Mouse (Mus musculus): Measurements from ENCODE around the gene Vamp2. TPM values are rescaled to one million over a fixed set of nuclear protein-coding genes. Genes with fewer than 3 reads are reported as not detected.

The Vamp2 gene
- total and polyA plus RNA-seq, 3 experiments, result 104 to 425 (median 130) TPM

DNA sequence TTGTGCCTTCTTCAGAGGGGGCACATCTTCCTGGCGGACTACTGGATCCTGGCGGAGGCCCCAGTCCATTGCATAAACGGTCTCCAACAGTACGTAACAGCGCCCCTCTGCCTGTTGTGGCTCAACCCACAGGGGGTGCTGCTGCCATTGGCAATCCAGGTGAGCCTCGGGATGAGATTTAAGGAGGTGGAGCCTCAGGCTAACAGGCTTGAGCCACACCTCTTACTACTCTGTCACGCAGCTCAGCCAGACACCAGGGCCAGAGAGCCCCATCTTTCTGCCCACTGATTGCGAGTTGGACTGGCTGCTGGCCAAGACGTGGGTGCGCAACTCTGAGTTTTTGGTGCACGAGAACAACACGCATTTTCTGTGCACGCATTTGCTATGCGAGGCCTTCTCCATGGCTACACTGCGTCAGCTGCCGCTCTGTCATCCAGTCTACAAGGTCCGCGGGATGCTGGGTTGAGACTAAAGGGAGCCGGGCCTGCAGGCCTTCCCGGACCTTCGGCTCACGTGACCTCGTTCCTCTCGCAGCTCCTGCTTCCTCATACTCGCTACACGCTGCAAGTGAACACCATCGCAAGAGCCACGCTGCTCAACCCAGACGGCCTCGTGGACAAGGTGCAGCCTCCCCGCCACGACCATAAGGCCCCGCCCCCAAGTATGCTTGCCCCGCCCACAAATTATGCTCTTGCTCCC is 45.8 kb downstream of the Vamp2 start:
- peak; percentile 83 for DNase-seq

DNA sequence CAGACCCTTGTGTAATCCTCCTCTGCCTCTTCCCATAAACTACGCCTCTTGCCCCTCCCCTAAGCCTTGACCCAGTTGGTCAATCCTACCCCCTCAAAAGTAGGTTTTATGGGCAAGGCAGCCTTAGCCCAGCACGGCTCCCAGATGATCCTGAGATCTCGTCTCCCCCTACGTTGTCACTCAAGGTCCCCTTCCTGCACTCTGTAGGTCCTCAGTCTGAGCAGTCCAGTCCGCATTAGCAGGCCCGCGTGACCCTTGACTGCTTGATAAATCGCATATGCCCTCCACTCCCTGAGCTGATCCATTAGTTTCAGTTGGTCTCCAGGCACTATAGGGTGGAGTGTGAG is 46.3 kb downstream of the Vamp2 start:
- no peak for DNase-seq

DNA sequence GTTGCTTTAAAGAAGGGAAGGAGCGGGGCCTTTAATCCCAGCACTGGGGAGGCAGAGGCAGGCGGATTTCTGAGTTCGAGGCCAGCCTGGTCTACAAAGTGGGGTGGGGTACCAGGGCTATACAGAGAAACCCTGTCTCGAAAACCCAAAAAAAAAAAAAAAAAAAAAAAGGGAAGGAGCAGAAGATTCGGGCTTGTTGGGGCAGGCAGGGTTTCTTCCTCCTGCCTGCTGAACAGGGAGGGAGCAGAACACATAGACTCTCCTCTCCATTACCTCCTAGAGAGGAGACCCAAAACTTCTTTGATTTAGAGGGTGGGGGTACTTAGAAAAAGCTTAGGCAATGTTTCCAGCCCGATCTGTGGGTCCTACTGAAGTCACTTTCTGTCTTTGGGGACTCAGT is 47.1 kb downstream of the Vamp2 start:
- DNase-seq, result no peak

Other genes starting within 250 kb of the Vamp2 start
- 10 to 100 TPM; 60.6 to 98.0 TPM for gene Ndel1, start 216.6 kb upstream of the Vamp2 start, total RNA-seq (2021)
- gene Ndel1, start 216.6 kb upstream of the Vamp2 start, polyA plus RNA-seq (2012; rRNA removed), result 156 and 186 TPM in 2 replicates
- gene Rnf222, start 199.9 kb upstream of the Vamp2 start, total RNA-seq (2021), result under 1 TPM in 1 of 2 experiments, not detected in 1; 0.09 TPM
- gene Rnf222, start 199.9 kb upstream of the Vamp2 start, polyA plus RNA-seq (2012; rRNA removed), result 0.23 and 0.39 TPM in 2 replicates
- 1,000 to 10,000 TPM; 1,114 to 1,327 TPM for gene Rpl26, start 186.9 kb upstream of the Vamp2 start, total RNA-seq (2021)
- 146 and 179 TPM in 2 replicates for gene Rpl26, start 186.9 kb upstream of the Vamp2 start, polyA plus RNA-seq (2012; rRNA removed)
- not detected for gene Odf4, start 161.4 kb upstream of the Vamp2 start, total RNA-seq (2021)
- gene Odf4, start 161.4 kb upstream of the Vamp2 start, polyA plus RNA-seq (2012; rRNA removed), result not detected in 2 replicates
- gene Arhgef15, start 131.0 kb upstream of the Vamp2 start, total RNA-seq (2021), result 10 to 100 TPM; 15.2 to 21.6 TPM
- gene Arhgef15, start 131.0 kb upstream of the Vamp2 start, polyA plus RNA-seq (2012; rRNA removed), result 133 and 183 TPM in 2 replicates
- gene Slc25a35, start 120.4 kb upstream of the Vamp2 start, total RNA-seq (2021), result 10 to 100 TPM; 40.4 to 45.9 TPM
- 61.3 and 78.3 TPM in 2 replicates for gene Slc25a35, start 120.4 kb upstream of the Vamp2 start, polyA plus RNA-seq (2012; rRNA removed)
- 10 to 100 TPM; 13.5 to 31.2 TPM for gene Rangrf, start 113.3 kb upstream of the Vamp2 start, total RNA-seq (2021)
- 16.9 and 17.8 TPM in 2 replicates for gene Rangrf, start 113.3 kb upstream of the Vamp2 start, polyA plus RNA-seq (2012; rRNA removed)
- gene Pfas, start 80.0 kb upstream of the Vamp2 start, total RNA-seq (2021), result 10 to 100 TPM; 23.7 to 28.6 TPM
- gene Pfas, start 80.0 kb upstream of the Vamp2 start, polyA plus RNA-seq (2012; rRNA removed), result 14.5 and 16.7 TPM in 2 replicates
- 10 to 100 TPM; 21.8 to 26.6 TPM for gene Ctc1, start 72.6 kb upstream of the Vamp2 start, total RNA-seq (2021)
- gene Ctc1, start 72.6 kb upstream of the Vamp2 start, polyA plus RNA-seq (2012; rRNA removed), result 37.8 and 39.7 TPM in 2 replicates
- gene Aurkb, start 42.8 kb upstream of the Vamp2 start, total RNA-seq (2021), result 1 to 10 TPM; 1.7 to 2.8 TPM
- 10.8 and 11.2 TPM in 2 replicates for gene Aurkb, start 42.8 kb upstream of the Vamp2 start, polyA plus RNA-seq (2012; rRNA removed)
- 10 to 100 TPM; 21.3 to 26.4 TPM for gene Borcs6, start 28.8 kb upstream of the Vamp2 start, total RNA-seq (2021)
- 38.9 and 41.4 TPM in 2 replicates for gene Borcs6, start 28.8 kb upstream of the Vamp2 start, polyA plus RNA-seq (2012; rRNA removed)
- gene Tmem107, start 17.7 kb upstream of the Vamp2 start, total RNA-seq (2021), result 10 to 100 TPM in 1 of 2 experiments, 1 to 10 TPM in 1; 9.5 to 16.9 TPM
- 46.6 and 49.1 TPM in 2 replicates for gene Tmem107, start 17.7 kb upstream of the Vamp2 start, polyA plus RNA-seq (2012; rRNA removed)
- 10 to 100 TPM; 55.0 to 75.9 TPM for gene Per1, start 6.7 kb downstream of the Vamp2 start, total RNA-seq (2021)
- 41.3 and 76.1 TPM in 2 replicates for gene Per1, start 6.7 kb downstream of the Vamp2 start, polyA plus RNA-seq (2012; rRNA removed)
- gene Hes7, start 31.9 kb downstream of the Vamp2 start, total RNA-seq (2021), result not detected
- gene Hes7, start 31.9 kb downstream of the Vamp2 start, polyA plus RNA-seq (2012; rRNA removed), result 1.3 and 1.6 TPM in 2 replicates
- gene 9130213A22Rik, start 34.1 kb downstream of the Vamp2 start, total RNA-seq (2021), result under 1 TPM; 0.59 to 0.78 TPM
- 2.3 and 3.0 TPM in 2 replicates for gene 9130213A22Rik, start 34.1 kb downstream of the Vamp2 start, polyA plus RNA-seq (2012; rRNA removed)
- gene Aloxe3, start 37.4 kb downstream of the Vamp2 start, total RNA-seq (2021), result 1 to 10 TPM in 1 of 2 experiments, under 1 TPM in 1; 0.79 to 1.0 TPM
- 1.4 and 2.5 TPM in 2 replicates for gene Aloxe3, start 37.4 kb downstream of the Vamp2 start, polyA plus RNA-seq (2012; rRNA removed)
- gene Alox12b, start 68.5 kb downstream of the Vamp2 start, total RNA-seq (2021), result not detected
- not detected in 2 replicates for gene Alox12b, start 68.5 kb downstream of the Vamp2 start, polyA plus RNA-seq (2012; rRNA removed)
- not detected for gene Alox8, start 109.4 kb downstream of the Vamp2 start, total RNA-seq (2021)
- gene Alox8, start 109.4 kb downstream of the Vamp2 start, polyA plus RNA-seq (2012; rRNA removed), result not detected in 2 replicates
- gene Gucy2e, start 148.5 kb downstream of the Vamp2 start, total RNA-seq (2021), result not detected
- not detected in 2 replicates for gene Gucy2e, start 148.5 kb downstream of the Vamp2 start, polyA plus RNA-seq (2012; rRNA removed)
- 1 to 10 TPM; 4.4 to 6.5 TPM for gene Cntrob, start 235.3 kb downstream of the Vamp2 start, total RNA-seq (2021)
- gene Cntrob, start 235.3 kb downstream of the Vamp2 start, polyA plus RNA-seq (2012; rRNA removed), result 5.9 and 6.2 TPM in 2 replicates
- 10 to 100 TPM; 81.3 to 83.5 TPM for gene Trappc1, start 235.5 kb downstream of the Vamp2 start, total RNA-seq (2021)
- 18.4 and 23.4 TPM in 2 replicates for gene Trappc1, start 235.5 kb downstream of the Vamp2 start, polyA plus RNA-seq (2012; rRNA removed)
- gene Kcnab3, start 237.8 kb downstream of the Vamp2 start, total RNA-seq (2021), result 10 to 100 TPM in 1 of 2 experiments, 1 to 10 TPM in 1; 6.0 to 10.5 TPM
- 9.0 and 12.6 TPM in 2 replicates for gene Kcnab3, start 237.8 kb downstream of the Vamp2 start, polyA plus RNA-seq (2012; rRNA removed)